Mouse (Mus musculus): ENCODE measurements around the gene Zfp414. TPM values are rescaled to one million over a fixed set of nuclear protein-coding genes. Genes with fewer than 3 reads are reported as not detected.

The Zfp414 gene
- polyA plus RNA-seq, 1 experiment from 2014 or later = 75.7 TPM

DNA sequence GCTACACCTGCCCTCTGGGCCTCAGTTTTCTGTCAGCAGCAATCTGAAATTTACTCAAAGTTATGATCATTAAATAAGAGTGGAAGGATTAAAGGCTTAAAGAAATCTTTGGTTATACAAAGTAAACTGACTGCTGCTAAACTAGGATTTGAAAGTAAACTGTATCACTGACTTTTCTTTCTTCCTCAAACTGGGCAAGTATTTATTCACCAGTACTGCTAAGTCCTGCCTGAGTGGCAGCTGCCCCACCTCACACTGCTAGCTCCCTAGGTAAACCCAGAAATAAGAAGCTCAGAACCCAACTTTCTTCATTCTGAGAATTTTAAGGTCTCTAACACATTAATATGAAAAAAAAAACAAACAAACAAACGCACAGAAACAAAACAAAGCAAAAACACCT, 44.9 kb downstream of the Zfp414 start:
- Histone ChIP-seq H3K4me3 (ENCODE audit: low read depth, low read length) (no peak overlapping the region), H3K36me3 (ENCODE audit: control insufficient read depth, insufficient read depth, low read length) (peaks cover 9% of the 10 kb centered on the region; the same call in 1 of the 2 replicates), H3K9ac (ENCODE audit: low read length) (no peak overlapping the region), H3K4me1 (ENCODE audit: control insufficient read depth, insufficient read depth, low read length) (no peaks in the 10 kb centered on the region), H3K27ac (replicated peaks; ENCODE audit: low read depth, low read length) (no peak overlapping the region), H3K9me3 (ENCODE audit: control insufficient read depth, low read length) (no peaks in the 10 kb centered on the region), H3K27me3 (ENCODE audit: control insufficient read depth, insufficient read depth, low read length) (no peaks in the 10 kb centered on the region), H3K4me2 (ENCODE audit: low read depth, severe bottlenecking) (no peak overlapping the region)
- no peak for DNase-seq (ENCODE audit: low spot score)
- 84% methylated on average over 1 of the region's 1 CpGs for WGBS
- ATAC-seq (ENCODE audit: insufficient number of reproducible peaks, low FRiP score, low TSS enrichment, low read depth) = no peak

DNA sequence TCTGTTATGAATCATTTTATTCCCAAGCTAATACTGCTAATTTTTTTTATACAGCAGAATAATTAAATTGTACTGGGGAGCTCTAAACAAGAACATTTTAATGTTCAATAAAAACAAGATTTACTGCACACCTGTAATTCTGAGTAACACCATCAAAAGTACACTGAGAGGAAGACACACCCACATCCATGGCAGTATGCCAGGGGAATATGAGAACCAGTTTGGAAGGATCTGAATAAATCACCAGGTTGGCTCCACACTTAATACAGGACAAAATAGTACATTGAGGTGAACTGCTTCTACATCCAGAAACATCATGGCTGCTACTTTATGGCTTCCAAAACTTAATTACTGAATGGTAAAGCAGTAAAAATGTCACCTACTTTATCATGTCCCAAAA, 46.6 kb downstream of the Zfp414 start:
- ATAC-seq (ENCODE audit: insufficient number of reproducible peaks, low FRiP score, low TSS enrichment, low read depth) (no peak), DNase-seq (ENCODE audit: low spot score) (no peak)
- H3K27me3 ChIP-seq (ENCODE audit: control insufficient read depth, insufficient read depth, low read length) = no peaks in the 10 kb centered on the region
- H3K9ac ChIP-seq (ENCODE audit: low read length) = no peak overlapping the region
- H3K9me3 ChIP-seq (ENCODE audit: control insufficient read depth, low read length) = no peaks in the 10 kb centered on the region
- H3K4me3 ChIP-seq (ENCODE audit: low read depth, low read length) = no peak overlapping the region
- peaks cover 7% of the 10 kb centered on the region; the same call in 1 of the 2 replicates for H3K36me3 ChIP-seq (ENCODE audit: control insufficient read depth, insufficient read depth, low read length)
- H3K4me2 ChIP-seq (ENCODE audit: low read depth, severe bottlenecking) = no peak overlapping the region
- no peaks in the 10 kb centered on the region for H3K4me1 ChIP-seq (ENCODE audit: control insufficient read depth, insufficient read depth, low read length)
- H3K27ac ChIP-seq (replicated peaks; ENCODE audit: low read depth, low read length) = no peak overlapping the region

DNA sequence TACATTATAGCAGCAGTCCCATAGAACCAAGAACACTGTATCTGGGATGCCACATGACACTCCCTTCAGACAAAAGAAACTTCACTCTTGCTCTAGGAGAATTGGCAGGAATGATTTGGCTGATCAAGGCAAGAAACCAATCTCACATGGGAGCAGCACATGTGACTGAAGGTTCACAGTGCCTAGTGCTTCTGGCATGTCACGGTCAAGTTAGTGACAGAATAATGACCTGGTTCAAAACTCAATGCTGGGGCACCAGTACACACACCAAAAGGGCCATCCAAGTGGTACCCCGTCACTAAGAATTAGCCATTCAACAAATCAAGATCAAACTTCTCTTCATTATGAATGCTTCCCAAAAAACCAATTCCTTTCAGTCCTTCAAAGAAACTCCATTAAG, 47.2 kb downstream of the Zfp414 start:
- DNase-seq (ENCODE audit: low spot score) = no peak
- no peaks in the 10 kb centered on the region for H3K4me1 ChIP-seq (ENCODE audit: control insufficient read depth, insufficient read depth, low read length)
- ATAC-seq (ENCODE audit: insufficient number of reproducible peaks, low FRiP score, low TSS enrichment, low read depth) = no peak
- no peak overlapping the region for H3K4me2 ChIP-seq (ENCODE audit: low read depth, severe bottlenecking)
- H3K27me3 ChIP-seq (ENCODE audit: control insufficient read depth, insufficient read depth, low read length) = no peaks in the 10 kb centered on the region
- 90% methylated on average over 2 of the region's 2 CpGs for WGBS
- no peak overlapping the region for H3K9ac ChIP-seq (ENCODE audit: low read length)
- H3K36me3 ChIP-seq (ENCODE audit: control insufficient read depth, insufficient read depth, low read length) = peaks cover 7% of the 10 kb centered on the region; the same call in 1 of the 2 replicates
- no peaks in the 10 kb centered on the region for H3K9me3 ChIP-seq (ENCODE audit: control insufficient read depth, low read length)
- H3K27ac ChIP-seq (replicated peaks; ENCODE audit: low read depth, low read length) = no peak overlapping the region
- no peak overlapping the region for H3K4me3 ChIP-seq (ENCODE audit: low read depth, low read length)

DNA sequence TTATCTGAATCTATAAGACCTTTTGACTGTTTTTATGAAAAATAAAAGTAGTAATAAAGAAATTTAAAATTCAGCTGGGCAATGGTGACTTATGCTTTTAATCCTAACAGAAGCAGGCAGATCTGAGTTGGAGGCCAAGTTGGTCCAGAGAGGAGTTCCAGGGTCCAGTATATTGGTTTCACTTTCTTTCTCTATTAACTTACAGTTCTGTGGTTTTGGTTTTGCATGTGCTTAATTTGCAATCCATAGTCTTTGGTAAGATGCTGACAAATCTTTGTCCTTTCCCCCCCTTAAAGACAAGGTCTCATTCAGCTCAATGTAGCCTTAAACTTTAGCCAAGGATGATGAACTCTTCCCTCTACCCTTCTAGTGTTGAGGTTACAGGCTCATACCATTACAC, 49.9 kb downstream of the Zfp414 start:
- H3K4me1 ChIP-seq (ENCODE audit: control insufficient read depth, insufficient read depth, low read length) = peaks cover 11% of the 10 kb centered on the region
- no peak for ATAC-seq (ENCODE audit: insufficient number of reproducible peaks, low FRiP score, low TSS enrichment, low read depth)
- no peak for DNase-seq (ENCODE audit: low spot score)
- no peaks in the 10 kb centered on the region for H3K27me3 ChIP-seq (ENCODE audit: control insufficient read depth, insufficient read depth, low read length)
- no peaks in the 10 kb centered on the region for H3K9me3 ChIP-seq (ENCODE audit: control insufficient read depth, low read length)
- no peak overlapping the region for H3K9ac ChIP-seq (ENCODE audit: low read length)
- no peak overlapping the region for H3K4me2 ChIP-seq (ENCODE audit: low read depth, severe bottlenecking)
- H3K27ac ChIP-seq (replicated peaks; ENCODE audit: low read depth, low read length) = no peak overlapping the region
- peaks cover 7% of the 10 kb centered on the region; the same call in 1 of the 2 replicates for H3K36me3 ChIP-seq (ENCODE audit: control insufficient read depth, insufficient read depth, low read length)
- no peak overlapping the region for H3K4me3 ChIP-seq (ENCODE audit: low read depth, low read length)

Other genes starting within 250 kb of the Zfp414 start
- gene Zfp101, start 234.4 kb upstream of the Zfp414 start, polyA plus RNA-seq (2014; fragmentation: Nextera tagmentation; extraction: Ambion mirVana) = 27.2 and 27.8 TPM in 2 replicates
- gene Actl9, start 196.2 kb upstream of the Zfp414 start, polyA plus RNA-seq (2014; fragmentation: Nextera tagmentation; extraction: Ambion mirVana) = not detected in 2 replicates
- gene Adamts10, start 104.9 kb upstream of the Zfp414 start, polyA plus RNA-seq (2014; fragmentation: Nextera tagmentation; extraction: Ambion mirVana) = 72.1 and 78.7 TPM in 2 replicates
- 1.1 and 1.5 TPM in 2 replicates for gene Myo1f, start 73.4 kb upstream of the Zfp414 start, polyA plus RNA-seq (2014; fragmentation: Nextera tagmentation; extraction: Ambion mirVana)
- gene Pram1, start 9.0 kb downstream of the Zfp414 start, polyA plus RNA-seq (2014; fragmentation: Nextera tagmentation; extraction: Ambion mirVana) = 0.67 and 0.84 TPM in 2 replicates
- gene Hnrnpm, start 57.8 kb downstream of the Zfp414 start, polyA plus RNA-seq (2014; fragmentation: Nextera tagmentation; extraction: Ambion mirVana) = 644 and 689 TPM in 2 replicates
- gene March2, start 89.6 kb downstream of the Zfp414 start, polyA plus RNA-seq (2014; fragmentation: Nextera tagmentation; extraction: Ambion mirVana) = 30.3 and 30.6 TPM in 2 replicates
- 270 and 277 TPM in 2 replicates for gene Rab11b, start 131.4 kb downstream of the Zfp414 start, polyA plus RNA-seq (2014; fragmentation: Nextera tagmentation; extraction: Ambion mirVana)
- gene Angptl4, start 152.7 kb downstream of the Zfp414 start, polyA plus RNA-seq (2014; fragmentation: Nextera tagmentation; extraction: Ambion mirVana) = 37.9 and 43.6 TPM in 2 replicates
- 23.0 and 25.1 TPM in 2 replicates for gene Kank3, start 181.4 kb downstream of the Zfp414 start, polyA plus RNA-seq (2014; fragmentation: Nextera tagmentation; extraction: Ambion mirVana)
- 1,083 and 1,144 TPM in 2 replicates for gene Rps28, start 195.5 kb downstream of the Zfp414 start, polyA plus RNA-seq (2014; fragmentation: Nextera tagmentation; extraction: Ambion mirVana)
- gene Ndufa7, start 195.5 kb downstream of the Zfp414 start, polyA plus RNA-seq (2014; fragmentation: Nextera tagmentation; extraction: Ambion mirVana) = 457 and 474 TPM in 2 replicates
- 85.5 and 91.5 TPM in 2 replicates for gene Cd320, start 214.0 kb downstream of the Zfp414 start, polyA plus RNA-seq (2014; fragmentation: Nextera tagmentation; extraction: Ambion mirVana)
- not detected in 2 replicates for gene Gm7029, start 244.7 kb downstream of the Zfp414 start, polyA plus RNA-seq (2014; fragmentation: Nextera tagmentation; extraction: Ambion mirVana)

All from limb, embryonic 11.5 days (tissue).